Comparison of ENCODE assay signal across 29 mouse cellular contexts in genomic region chrX:87793011-87793410, GRCm38 (mm10).
A peak's percentile ranks its signal among the peaks of the same experiment; 100 is the strongest.
DNase-seq lines count a peak whose midpoint lies in the region; ATAC-seq and TF ChIP-seq lines count a peak whose summit lies in the region.
"Had no signal": no experiment of that assay in that cellular context is flagged by ENCODE, and none has a peak within 500 bp of the region (broad histone marks: within the 10 kb centered on the region; RNA-seq: fewer than 3 reads in every experiment).

No protein-coding gene starts in this region.

- H3K4me1 ChIP-seq in cerebellum, adult 2 months (ENCODE audit: control insufficient read depth, insufficient read depth, low read length): no peaks in the 10 kb centered on the region
- H3K4me1 ChIP-seq in forebrain, embryonic 11.5 days (replicated peaks; ENCODE audit: control insufficient read depth, insufficient read depth, low read length): no peaks in the 10 kb centered on the region
- H3K4me1 ChIP-seq in forebrain, embryonic 14.5 days (ENCODE audit: control insufficient read depth, insufficient read depth, low read length): no peaks in the 10 kb centered on the region
- H3K4me1 ChIP-seq: embryonic facial prominence, embryonic 12.5 days; embryonic facial prominence, embryonic 15.5 days; forebrain, embryonic 12.5 days; heart, embryonic 10.5 days; heart, embryonic 13.5 days had no signal

- no peaks in the 10 kb centered on the region for H3K27me3 ChIP-seq in cerebellum, adult 2 months (ENCODE audit: control insufficient read depth, insufficient read depth, low read length)
- no peaks in the 10 kb centered on the region for H3K27me3 ChIP-seq in forebrain, embryonic 11.5 days (ENCODE audit: control insufficient read depth, insufficient read depth, low read length)
- no peaks in the 10 kb centered on the region for H3K27me3 ChIP-seq in forebrain, embryonic 14.5 days (replicated peaks; ENCODE audit: control insufficient read depth, insufficient read depth, low read length)
- H3K27me3 ChIP-seq: CH12.LX; embryonic facial prominence, embryonic 12.5 days; embryonic facial prominence, embryonic 15.5 days; forebrain, embryonic 12.5 days; heart, embryonic 13.5 days had no signal

- no peaks in the 10 kb centered on the region for H3K9me3 ChIP-seq in forebrain, embryonic 11.5 days (ENCODE audit: control insufficient read depth, low read length)
- H3K9me3 ChIP-seq in forebrain, embryonic 14.5 days (replicated peaks; ENCODE audit: control insufficient read depth, low read length): no peaks in the 10 kb centered on the region
- H3K9me3 ChIP-seq: embryonic facial prominence, embryonic 12.5 days; embryonic facial prominence, embryonic 15.5 days; forebrain, embryonic 12.5 days; G1E; heart, embryonic 10.5 days; heart, embryonic 13.5 days had no signal

- ATAC-seq in forebrain, embryonic 11.5 days (replicated peaks; ENCODE audit: low FRiP score): no peak
- ATAC-seq in forebrain, embryonic 14.5 days: no peak
- ATAC-seq: forebrain, embryonic 16.5 days; hindbrain, postnatal 0 days; inflammation-experienced regulatory T-cells, adult 6 months; intestine, postnatal 0 days; Patski had no signal

- TF ChIP-seq POLR2A in cerebellum, adult 2 months (IDR thresholded peaks at IDR 0.05; ENCODE audit: borderline replicate concordance, insufficient read depth, low read length): no peak

- H3K27ac ChIP-seq in cerebellum, adult 2 months (ENCODE audit: insufficient read depth, low read length): no peak overlapping the region
- H3K27ac ChIP-seq in forebrain, embryonic 11.5 days (ENCODE audit: low read depth, low read length): no peak overlapping the region
- H3K27ac ChIP-seq in forebrain, embryonic 14.5 days (ENCODE audit: low read depth, low read length): no peak overlapping the region
- H3K27ac ChIP-seq: embryonic facial prominence, embryonic 12.5 days; embryonic facial prominence, embryonic 15.5 days; forebrain, embryonic 12.5 days; heart, adult 2 months; heart, embryonic 10.5 days; heart, embryonic 13.5 days; hindbrain, embryonic 14.5 days; hindbrain, postnatal 0 days had no signal

- no peak overlapping the region for H3K4me3 ChIP-seq in cerebellum, adult 2 months (replicated peaks; ENCODE audit: insufficient read depth, low read depth, low read length)
- no peak overlapping the region for H3K4me3 ChIP-seq in forebrain, embryonic 11.5 days (ENCODE audit: low read depth, low read length)
- no peak overlapping the region for H3K4me3 ChIP-seq in forebrain, embryonic 14.5 days (ENCODE audit: low read depth, low read length)
- H3K4me3 ChIP-seq: embryonic facial prominence, embryonic 12.5 days; embryonic facial prominence, embryonic 15.5 days; forebrain, embryonic 12.5 days; heart, adult 2 months; heart, embryonic 10.5 days; heart, embryonic 13.5 days had no signal

- no peak for TF ChIP-seq CTCF in cerebellum, adult 2 months (IDR thresholded peaks at IDR 0.05; ENCODE audit: borderline replicate concordance, insufficient read depth, low read depth, low read length)

- no peak overlapping the region for H3K4me2 ChIP-seq in forebrain, embryonic 11.5 days (ENCODE audit: low read depth, low read length, severe bottlenecking)
- no peak overlapping the region for H3K4me2 ChIP-seq in forebrain, embryonic 14.5 days (ENCODE audit: low read length)
- H3K4me2 ChIP-seq: embryonic facial prominence, embryonic 12.5 days; embryonic facial prominence, embryonic 15.5 days; forebrain, embryonic 12.5 days; heart, embryonic 13.5 days; hindbrain, embryonic 14.5 days had no signal

- peak; percentile 11 for DNase-seq in cerebellum, adult 11 months
- no peak for DNase-seq in cerebellum, postnatal 4 days (ENCODE audit: low spot score in 2 of 2)
- DNase-seq in cerebellum, adult 2 months: peak; percentile 25 to 65
- peak; percentile 4 to 35 for DNase-seq in cerebellum, postnatal 14 days
- DNase-seq in forebrain, embryonic 11.5 days (ENCODE audit: low spot score): no peak
- DNase-seq in right cerebral cortex, adult 18-20 months: no peak
- no peak for DNase-seq in forebrain, embryonic 14.5 days (ENCODE audit: low spot score)
- DNase-seq: adrenal gland, adult 8-10 months; adrenal gland, postnatal 36 days; B cell, adult 2 months; gastrocnemius, postnatal 10 days; gastrocnemius, postnatal 36 days; heart, adult 2 months; heart, postnatal 14 days; heart, postnatal 4 days; kidney, adult 2 months had no signal

- no peaks in the 10 kb centered on the region for H3K36me3 ChIP-seq in forebrain, embryonic 11.5 days (ENCODE audit: control insufficient read depth, insufficient read depth, low read length)
- H3K36me3 ChIP-seq in forebrain, embryonic 14.5 days (ENCODE audit: control insufficient read depth, insufficient read depth, low read length): no peaks in the 10 kb centered on the region
- H3K36me3 ChIP-seq: embryonic facial prominence, embryonic 12.5 days; embryonic facial prominence, embryonic 15.5 days; forebrain, embryonic 12.5 days; G1E; heart, embryonic 10.5 days; heart, embryonic 13.5 days had no signal

- no peak overlapping the region for H3K9ac ChIP-seq in forebrain, embryonic 11.5 days (ENCODE audit: low read length)
- no peak overlapping the region for H3K9ac ChIP-seq in forebrain, embryonic 14.5 days (ENCODE audit: low read length)
- H3K9ac ChIP-seq: embryonic facial prominence, embryonic 12.5 days; embryonic facial prominence, embryonic 15.5 days; forebrain, embryonic 12.5 days; heart, embryonic 13.5 days; hindbrain, embryonic 14.5 days had no signal

Comparison
In these comparisons a context has a peak if more than half of its experiments do, and no peak if none do; other contexts are left out.
1. DNase-seq: peak in cerebellum, adult 11 months (single experiment), cerebellum, adult 2 months (2 of 2) and cerebellum, postnatal 14 days (2 of 2); none in cerebellum, postnatal 4 days (0 of 2), forebrain, embryonic 11.5 days (single experiment), right cerebral cortex, adult 18-20 months (single experiment) and forebrain, embryonic 14.5 days (single experiment).